Mouse (Mus musculus) hindbrain, embryonic 15.5 days (tissue): Measurements from ENCODE around the gene Plscr3. TPM values are rescaled to one million over a fixed set of nuclear protein-coding genes. Genes with fewer than 3 reads are reported as not detected.

Source experiments
- ATAC-seq: fragments of 200-750 bp; cut with Nextera tagmentation; 2 replicates; pipeline ENCODE4 v1.8.0; 2017; ENCODE audit warnings: low read depth, moderate number of reproducible peaks, moderate TSS enrichment; ENCODE audit not compliant: low FRiP score
- H3K27ac ChIP-seq: fragments of 300-500 bp; sonication (generic); replicated peaks from 2 replicates; pipeline ENCODE4 v1.5.1; 2015; ENCODE audit warnings: mild to moderate bottlenecking, inconsistent platforms
- H3K27me3 ChIP-seq: fragments of 300-500 bp; sonication (generic); 2 replicates; pipeline ENCODE4 v1.6.1; 2015; ENCODE audit warnings: control low read depth, inconsistent platforms
- H3K36me3 ChIP-seq: fragments of 300-500 bp; sonication (generic); 2 replicates; pipeline ENCODE4 v1.6.1; 2015; ENCODE audit warnings: control low read depth, inconsistent platforms
- H3K4me1 ChIP-seq: fragments of 300-500 bp; sonication (generic); replicated peaks from 2 replicates; pipeline ENCODE4 v1.6.1; 2015; ENCODE audit warnings: control low read depth, inconsistent platforms
- H3K4me2 ChIP-seq: fragments of 300-500 bp; sonication (generic); 2 replicates; pipeline ENCODE4 v1.6.1; 2015; ENCODE audit warnings: moderate library complexity, mild to moderate bottlenecking, inconsistent platforms
- H3K4me3 ChIP-seq: fragments of 300-500 bp; sonication (generic); 2 replicates; pipeline ENCODE4 v1.5.1; 2015; ENCODE audit warnings: mild to moderate bottlenecking, inconsistent platforms
- H3K9ac ChIP-seq: fragments of 300-500 bp; sonication (generic); 2 replicates; pipeline ENCODE4 v1.6.1; 2015; ENCODE audit warnings: inconsistent platforms
- H3K9me3 ChIP-seq: fragments of 300-500 bp; sonication (generic); 2 replicates; pipeline ENCODE4 v1.6.1; 2016; ENCODE audit warnings: control low read depth, inconsistent platforms
- WGBS: fragments of 180-500 bp; shearing (Covaris S2); methylation state at CpG from one replicate; pipeline ENCODE4 v1.1.7; 2015; 5-methylcytosine and 5-hydroxymethylcytosine counted together
- polyA plus RNA-seq: library from polyadenylated mRNA; unstranded; fragments of >200 nt; fragmentation: Nextera tagmentation; extraction: Ambion mirVana; gene quantifications from 2 replicates; pipeline ENCODE4 v1.2.1, GENCODE M21; 2015

Gene Plscr3
- polyA plus RNA-seq, 1 experiment from 2014 or later: 47.5 TPM

GRCm38 (mm10) chr11:69871822-69872221, 25.6 kb downstream of the Plscr3 start:
- Histone ChIP-seq H3K9ac (no peak overlapping the region), H3K4me3 (no peak overlapping the region), H3K27me3 (no peaks in the 10 kb centered on the region), H3K9me3 (no peaks in the 10 kb centered on the region), H3K36me3 (no peaks in the 10 kb centered on the region), H3K4me1 (no peaks in the 10 kb centered on the region), H3K4me2 (no peak overlapping the region), H3K27ac (no peak overlapping the region)
- ATAC-seq: no peak
- WGBS: 88% methylated on average over 7 of the region's 7 CpGs

- WGBS: 78% methylated on average over 4 of the region's 4 CpGs
- Histone ChIP-seq H3K9ac (no peak overlapping the region), H3K27ac (no peak overlapping the region), H3K27me3 (no peaks in the 10 kb centered on the region), H3K9me3 (no peaks in the 10 kb centered on the region), H3K36me3 (no peaks in the 10 kb centered on the region), H3K4me3 (no peak overlapping the region), H3K4me1 (0 out of 2 replicates have a peak, but pooled peaks cover 5% of the 10 kb centered on the region), H3K4me2 (no peak overlapping the region)
- ATAC-seq: no peak
These were observed 26.3 kb downstream of the Plscr3 start for GRCm38 (mm10) chr11:69872451-69872850.

GRCm38 (mm10) chr11:69876186-69876585, 30.0 kb downstream of the Plscr3 start:
- no peaks in the 10 kb centered on the region for H3K36me3 ChIP-seq
- no peaks in the 10 kb centered on the region for H3K9me3 ChIP-seq
- WGBS: 66% methylated on average over 7 of the region's 7 CpGs
- H3K27ac ChIP-seq: no peak overlapping the region
- H3K4me3 ChIP-seq: no peak overlapping the region
- ATAC-seq: no peak
- H3K4me1 ChIP-seq: peaks cover 18% of the 10 kb centered on the region; the same call in 1 of the 2 replicates
- no peak overlapping the region for H3K9ac ChIP-seq
- no peak overlapping the region for H3K4me2 ChIP-seq
- 0 out of 2 replicates have a peak, but pooled peaks cover 5% of the 10 kb centered on the region for H3K27me3 ChIP-seq

- Histone ChIP-seq H3K9me3 (no peaks in the 10 kb centered on the region), H3K36me3 (no peaks in the 10 kb centered on the region), H3K27ac (no peak overlapping the region), H3K27me3 (peaks cover 6% of the 10 kb centered on the region; the same call in 1 of the 2 replicates), H3K4me1 (peaks cover 24% of the 10 kb centered on the region; the same call in 1 of the 2 replicates), H3K4me3 (no peak overlapping the region), H3K9ac (no peak overlapping the region), H3K4me2 (peak overlapping the region; percentile 29)
- no peak for ATAC-seq
- 3% methylated on average over 12 of the region's 12 CpGs for WGBS
These were observed 30.7 kb downstream of the Plscr3 start for GRCm38 (mm10) chr11:69876867-69877266.

- Histone ChIP-seq H3K36me3 (no peaks in the 10 kb centered on the region), H3K27ac (no peak within 1 kb of the TSS), H3K4me3 (no peak within 1 kb of the TSS), H3K4me1 (peaks cover 24% of the 10 kb centered on the region; the same call in 1 of the 2 replicates), H3K27me3 (peaks cover 9% of the 10 kb centered on the region; the same call in 1 of the 2 replicates), H3K4me2 (peak within 1 kb of the TSS; percentile 29), H3K9ac (no peak within 1 kb of the TSS), H3K9me3 (no peaks in the 10 kb centered on the region)
- 88% methylated on average over 11 of the region's 11 CpGs for WGBS
- no peak for ATAC-seq
These were observed 31.7 kb downstream of the Plscr3 start, which contains the start of gene Tmem95 for GRCm38 (mm10) chr11:69877878-69878277. Gene Tmem95 (minus strand): TSS chr11:69878018.

GRCm38 (mm10) chr11:69878399-69878798, 32.2 kb downstream of the Plscr3 start:
- no peak for ATAC-seq

GRCm38 (mm10) chr11:69878952-69879351, 32.8 kb downstream of the Plscr3 start:
- Histone ChIP-seq H3K4me2 (0 out of 2 replicates have a peak overlapping the region, but pooled peaks have one; percentile 63), H3K27me3 (peaks cover 9% of the 10 kb centered on the region; the same call in 1 of the 2 replicates), H3K36me3 (no peaks in the 10 kb centered on the region), H3K4me1 (peaks cover 24% of the 10 kb centered on the region; the same call in 1 of the 2 replicates), H3K9ac (no peak overlapping the region), H3K27ac (no peak overlapping the region), H3K4me3 (no peak overlapping the region), H3K9me3 (no peaks in the 10 kb centered on the region)
- WGBS: 94% methylated on average over 6 of the region's 6 CpGs
- ATAC-seq: no peak

More at GRCm38 (mm10) chr11:69878399-69878798, 32.2 kb downstream of the Plscr3 start:
- H3K9ac ChIP-seq: no peak overlapping the region
- 59% methylated on average over 3 of the region's 3 CpGs for WGBS
- H3K4me3 ChIP-seq: no peak overlapping the region
- no peaks in the 10 kb centered on the region for H3K36me3 ChIP-seq
- H3K27ac ChIP-seq: no peak overlapping the region
- peaks cover 9% of the 10 kb centered on the region; the same call in 1 of the 2 replicates for H3K27me3 ChIP-seq
- H3K9me3 ChIP-seq: no peaks in the 10 kb centered on the region
- H3K4me1 ChIP-seq: peaks cover 24% of the 10 kb centered on the region; the same call in 1 of the 2 replicates
- no peak overlapping the region for H3K4me2 ChIP-seq

GRCm38 (mm10) chr11:69879711-69880110, 33.5 kb downstream of the Plscr3 start:
- H3K4me1 ChIP-seq: peaks cover 24% of the 10 kb centered on the region; the same call in 1 of the 2 replicates
- no peaks in the 10 kb centered on the region for H3K36me3 ChIP-seq
- H3K4me3 ChIP-seq: peak overlapping the region; percentile 38
- H3K9me3 ChIP-seq: no peaks in the 10 kb centered on the region
- ATAC-seq: no peak
- 56% methylated on average over 15 of the region's 15 CpGs for WGBS
- H3K9ac ChIP-seq: no peak overlapping the region
- peaks cover 9% of the 10 kb centered on the region; the same call in 1 of the 2 replicates for H3K27me3 ChIP-seq
- no peak overlapping the region for H3K27ac ChIP-seq
- peak overlapping the region; percentile 63 for H3K4me2 ChIP-seq

- peak; percentile 53 for ATAC-seq
- Histone ChIP-seq H3K9me3 (no peaks in the 10 kb centered on the region), H3K27me3 (peaks cover 9% of the 10 kb centered on the region; the same call in 1 of the 2 replicates), H3K4me2 (peak overlapping the region; percentile 63), H3K9ac (0 out of 2 replicates have a peak overlapping the region, but pooled peaks have one; percentile 9), H3K27ac (peak overlapping the region; percentile 31), H3K36me3 (no peaks in the 10 kb centered on the region), H3K4me3 (peak overlapping the region; percentile 38), H3K4me1 (peaks cover 24% of the 10 kb centered on the region; the same call in 1 of the 2 replicates)
- WGBS: under 1% methylated on average over 18 of the region's 18 CpGs
These were observed 34.3 kb downstream of the Plscr3 start for GRCm38 (mm10) chr11:69880506-69880852.

- Histone ChIP-seq H3K9me3 (no peaks in the 10 kb centered on the region), H3K4me3 (peak within 1 kb of the TSS; percentile 38), H3K4me1 (peaks cover 24% of the 10 kb centered on the region; the same call in 1 of the 2 replicates), H3K9ac (0 out of 2 replicates have a peak within 1 kb of the TSS, but pooled peaks have one; percentile 9), H3K27ac (peak within 1 kb of the TSS; percentile 31), H3K27me3 (peaks cover 9% of the 10 kb centered on the region; the same call in 1 of the 2 replicates), H3K36me3 (no peaks in the 10 kb centered on the region), H3K4me2 (peak within 1 kb of the TSS; percentile 63)
- peak; percentile 84 for ATAC-seq
- 1% methylated on average over 41 of the region's 46 CpGs for WGBS
These were observed 34.9 kb downstream of the Plscr3 start, which contains the start of gene Kctd11 for GRCm38 (mm10) chr11:69880853-69881603. Gene Kctd11 (minus strand): TSS chr11:69881406.

GRCm38 (mm10) chr11:69881787-69882670, 35.9 kb downstream of the Plscr3 start:
- H3K9me3 ChIP-seq: no peaks in the 10 kb centered on the region
- 62% methylated on average over 21 of the region's 21 CpGs for WGBS
- H3K27ac ChIP-seq: no peak overlapping the region
- no peak for ATAC-seq
- H3K4me3 ChIP-seq: peak overlapping the region; percentile 38
- H3K4me2 ChIP-seq: peak overlapping the region; percentile 63
- H3K36me3 ChIP-seq: no peaks in the 10 kb centered on the region
- no peak overlapping the region for H3K9ac ChIP-seq
- peaks cover 22% of the 10 kb centered on the region; the same call in 1 of the 2 replicates for H3K4me1 ChIP-seq
- peaks cover 9% of the 10 kb centered on the region; the same call in 1 of the 2 replicates for H3K27me3 ChIP-seq
